Mouse (Mus musculus) lung, postnatal 14 days (tissue): ENCODE data around the gene Olfr1256.

Experiments used
- DNase-seq: peaks from one replicate; pipeline ENCODE4 v3.0.0; 2021

The Olfr1256 gene

DNA sequence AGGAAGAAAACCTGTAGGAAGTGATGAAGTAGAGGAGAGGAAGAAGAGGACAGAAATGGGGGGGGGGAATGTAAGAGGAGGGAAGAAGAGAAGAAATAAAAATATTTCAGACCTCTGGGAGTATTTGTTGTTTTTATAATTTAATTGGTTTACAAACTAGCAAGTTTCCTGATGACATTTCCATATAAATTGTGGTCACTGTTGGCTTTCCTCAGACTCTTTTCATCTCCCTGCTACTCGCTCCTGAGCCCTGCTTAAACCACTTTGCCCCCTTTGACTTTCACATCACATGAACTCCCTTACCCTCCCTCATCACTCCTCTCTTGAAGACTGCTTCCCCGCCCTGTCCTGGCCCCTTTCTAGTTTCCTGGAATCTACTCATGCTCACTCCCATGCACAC lies at the start of gene Olfr1256:
Olfr1256 (minus strand) TSS at position 101 of the 400 bp plus-strand sequence.
- DNase-seq: no peak

DNA sequence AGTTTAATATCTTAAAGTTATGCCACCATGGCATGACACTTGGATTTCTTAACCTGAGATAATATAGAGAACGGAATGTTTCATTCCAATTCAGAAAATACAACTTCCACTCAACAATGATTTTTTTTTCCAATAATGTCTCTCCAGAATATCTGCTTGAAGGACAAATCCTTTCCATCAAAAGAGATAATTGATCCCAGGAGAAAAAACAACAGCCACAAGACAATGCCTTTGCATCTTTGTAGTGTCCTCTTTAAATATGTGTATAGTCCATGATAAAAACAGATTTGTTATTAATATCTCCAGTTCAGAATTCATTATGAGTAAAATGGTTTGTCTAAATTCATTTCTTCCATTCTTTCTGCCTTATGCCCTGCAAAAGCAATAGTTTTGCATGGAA lies 36.8 kb upstream of the Olfr1256 start, which contains the start of gene Olfr1257:
Olfr1257 (plus strand) TSS at position 301 of the 400 bp plus-strand sequence.
- no peak for DNase-seq

DNA sequence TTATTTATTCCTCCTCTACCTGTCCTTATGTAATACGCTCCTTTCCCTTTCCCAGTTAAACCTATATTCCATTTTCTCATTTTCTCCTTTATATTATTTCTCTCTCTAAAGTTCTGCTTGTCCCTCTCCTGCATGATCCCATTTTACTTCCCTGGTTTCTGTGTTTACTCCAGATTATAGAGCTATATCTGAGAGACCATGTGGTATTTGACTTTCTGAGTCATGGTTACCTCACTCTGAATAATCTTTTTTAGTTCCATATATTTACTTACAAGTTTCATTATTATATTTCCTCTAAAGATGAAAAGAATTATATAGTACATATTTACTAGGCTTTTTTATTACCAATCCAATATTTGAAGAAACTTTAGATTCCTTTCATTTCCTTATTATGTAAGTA lies 7.9 kb upstream of the Olfr1256 start:
- no peak for DNase-seq

DNA sequence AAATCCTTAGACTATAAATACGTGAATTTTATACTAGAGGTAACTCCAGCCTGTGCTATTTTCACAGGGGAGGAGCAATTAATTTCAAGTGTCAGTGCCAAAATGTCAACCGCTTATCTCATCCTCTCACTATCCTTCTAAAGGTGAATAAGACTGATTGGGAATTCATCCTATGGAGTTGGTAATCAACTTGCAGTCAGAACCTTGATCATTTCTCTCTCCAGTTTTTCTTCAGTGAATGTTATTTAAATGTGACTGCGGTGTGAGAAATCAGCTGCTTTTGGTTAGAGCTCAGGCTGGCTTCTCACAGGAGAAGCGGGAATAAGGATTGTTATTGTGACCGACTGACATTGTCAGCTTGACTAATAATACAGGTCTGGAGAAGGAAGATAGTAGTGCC lies 6.8 kb upstream of the Olfr1256 start, which contains the start of gene Olfr48:
Olfr48 (minus strand) TSS at position 101 of the 400 bp plus-strand sequence.
- no peak for DNase-seq

DNA sequence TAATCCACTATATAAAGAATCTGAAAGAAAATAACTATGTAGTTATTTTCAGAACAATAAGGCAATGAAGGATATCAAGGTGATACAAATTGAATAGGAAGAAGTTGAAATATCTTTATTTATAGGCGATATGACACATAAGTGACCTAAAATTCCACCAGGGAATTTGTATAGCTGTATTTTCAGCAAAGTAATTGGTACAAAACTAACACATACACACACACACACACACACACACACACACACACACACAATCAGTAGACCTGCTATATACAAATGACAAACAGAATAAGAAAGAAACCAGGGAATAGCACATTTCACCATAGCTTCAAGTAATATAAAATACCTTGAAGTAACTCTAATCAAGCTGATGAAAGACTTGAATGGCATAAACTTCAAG lies 21.1 kb downstream of the Olfr1256 start:
- no peak for DNase-seq

DNA sequence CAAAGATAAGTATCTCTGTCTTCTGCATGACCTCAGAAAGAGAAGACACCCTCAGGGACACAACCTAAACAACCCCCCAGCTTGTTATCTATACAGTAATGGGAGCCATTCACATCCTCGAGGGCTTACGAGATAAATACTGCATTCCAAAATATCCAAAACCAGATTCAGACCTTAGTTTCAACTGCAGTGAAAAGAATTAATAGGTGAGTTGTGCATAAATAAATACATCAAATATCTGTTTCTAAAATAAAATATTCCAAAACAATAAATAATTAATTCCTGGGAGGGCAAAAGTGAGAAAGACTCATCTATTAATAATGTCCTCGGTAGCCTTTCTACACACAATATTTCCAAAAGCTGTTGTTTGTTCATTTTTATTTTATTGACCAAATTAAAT lies 29.6 kb downstream of the Olfr1256 start, which contains the start of gene Olfr1255:
Olfr1255 (plus strand) TSS at position 301 of the 400 bp plus-strand sequence.
- DNase-seq: no peak

DNA sequence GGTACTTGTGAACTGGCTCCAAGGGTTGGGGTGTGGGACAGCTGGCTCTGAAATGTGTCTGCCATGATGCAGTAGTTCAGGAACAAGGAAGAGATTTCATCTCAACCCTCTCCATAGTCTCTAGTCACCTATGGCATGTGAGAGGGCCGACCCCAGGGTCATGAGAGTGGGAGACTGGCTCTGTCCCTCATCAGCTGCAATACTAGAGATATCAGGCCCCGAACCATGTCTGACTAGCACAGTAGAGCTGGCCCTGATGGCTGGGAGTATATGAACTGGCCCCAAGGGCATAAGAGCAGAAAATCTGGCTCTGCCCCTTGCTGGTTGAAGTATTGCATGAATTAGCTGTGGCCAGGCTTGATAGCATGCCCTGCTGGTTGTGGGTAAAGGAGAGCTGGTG lies 30.6 kb downstream of the Olfr1256 start:
- DNase-seq: no peak

DNA sequence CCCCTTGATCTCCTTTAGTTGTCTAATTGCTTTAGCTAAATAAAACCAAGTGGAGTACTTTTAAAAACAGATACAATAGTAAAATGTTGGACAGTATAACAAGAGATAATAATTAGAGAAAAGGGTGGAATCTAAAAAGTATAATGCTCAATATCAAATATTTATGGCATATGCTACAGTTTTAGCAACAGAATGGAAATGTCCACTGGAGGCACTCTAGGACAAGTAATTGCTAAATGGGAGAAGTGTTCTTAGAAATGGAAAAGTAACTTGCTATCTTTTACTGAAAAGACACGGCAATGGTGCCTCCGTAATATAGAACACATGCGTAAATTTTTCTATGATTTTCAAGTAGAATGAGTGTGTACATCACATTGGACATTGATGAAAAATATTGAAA lies 41.8 kb downstream of the Olfr1256 start:
- no peak for DNase-seq

DNA sequence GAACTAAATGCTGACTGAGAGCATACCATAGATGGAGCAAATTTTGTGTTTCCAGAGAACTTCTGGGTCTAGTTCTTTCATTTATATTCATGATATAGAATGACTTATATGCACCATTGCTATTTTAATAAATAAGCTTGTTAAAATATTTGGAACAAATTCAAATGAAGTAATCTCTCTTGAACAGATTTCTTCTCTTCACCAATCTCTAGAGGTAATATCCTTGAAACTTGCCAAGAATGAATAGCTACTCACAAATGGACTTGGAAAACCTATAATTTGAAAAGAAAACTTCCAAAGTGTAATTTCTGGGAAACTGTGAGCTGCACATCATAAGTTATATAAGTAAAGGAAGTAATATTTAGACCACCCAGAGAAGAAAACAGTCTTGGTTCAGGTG lies 47.8 kb downstream of the Olfr1256 start, which contains the start of gene Olfr1254:
Olfr1254 (minus strand) TSS at position 101 of the 400 bp plus-strand sequence.
- no peak for DNase-seq
